Mouse (Mus musculus): ENCODE data around the gene Rdh9.
"Not testable (repeated sequence)": the region's sequence is repeated elsewhere in the genome, so short reads cannot be mapped to it uniquely, and the experiment has no call there.

Gene Rdh9

GRCm38 (mm10) chr10:127755770-127756468 lies 20.3 kb upstream of the Rdh9 start:
- DNase-seq (ENCODE audit: low read depth in 1 of 2, low spot score in 2 of 2), result no peak

GRCm38 (mm10) chr10:127759181-127760110 lies 16.7 kb upstream of the Rdh9 start, which contains the start of the genes Rdh1 and Rdh16f1:
Gene Rdh1, plus strand, starts transcription at chr10:127759721.
Gene Rdh16f1, plus strand, starts transcription at chr10:127759787.
- no peak for DNase-seq (ENCODE audit: low read depth in 1 of 2, low spot score in 2 of 2)

DNA sequence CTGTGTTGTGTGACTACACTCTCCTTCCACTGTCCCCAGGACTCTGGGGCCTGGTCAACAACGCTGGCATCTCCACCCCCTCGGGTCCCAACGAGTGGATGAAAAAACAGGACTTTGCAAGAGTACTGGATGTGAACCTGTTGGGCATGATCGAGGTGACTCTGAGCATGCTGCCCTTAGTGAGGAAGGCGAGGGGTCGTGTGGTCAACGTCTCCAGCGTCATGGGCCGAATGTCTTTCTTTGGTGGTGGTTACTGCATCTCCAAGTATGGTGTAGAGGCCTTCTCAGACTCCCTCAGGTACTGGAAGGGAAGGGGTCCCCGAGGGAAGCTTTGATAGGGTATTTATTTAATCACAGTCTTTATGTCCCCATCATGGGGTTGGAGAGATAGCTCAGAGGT lies 13.3 kb upstream of the Rdh9 start:
- DNase-seq (ENCODE audit: low read depth in 1 of 2, low spot score in 2 of 2), result not testable (repeated sequence)

GRCm38 (mm10) chr10:127763914-127764680 lies 12.1 kb upstream of the Rdh9 start:
- DNase-seq (ENCODE audit: low read depth in 1 of 2, low spot score in 2 of 2), result no peak

- DNase-seq (ENCODE audit: low read depth in 1 of 2, low spot score in 2 of 2), result no peak
Measured at GRCm38 (mm10) chr10:127766564-127766963, 9.6 kb upstream of the Rdh9 start.

DNA sequence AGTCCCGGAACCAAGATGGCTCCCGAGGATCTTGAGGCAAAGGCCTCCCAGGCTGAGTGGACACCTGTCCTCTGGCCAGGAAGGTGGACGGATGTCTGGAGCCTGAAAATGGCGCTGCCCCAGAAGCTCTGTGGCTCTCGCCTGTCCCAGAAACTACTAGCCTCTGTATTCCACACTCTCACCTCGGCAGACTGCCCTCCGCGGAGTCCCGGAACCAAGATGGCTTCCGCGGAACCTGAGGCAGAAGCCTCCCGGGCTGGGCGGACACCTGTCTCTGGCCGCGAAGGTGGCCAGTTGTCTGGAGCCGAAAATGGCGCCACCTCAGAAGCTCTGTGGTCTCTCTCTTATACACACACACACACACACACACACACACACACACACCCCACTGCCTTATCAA lies 6.1 kb downstream of the Rdh9 start:
- not testable (repeated sequence) for DNase-seq (ENCODE audit: low read depth in 1 of 2, low spot score in 2 of 2)

DNA sequence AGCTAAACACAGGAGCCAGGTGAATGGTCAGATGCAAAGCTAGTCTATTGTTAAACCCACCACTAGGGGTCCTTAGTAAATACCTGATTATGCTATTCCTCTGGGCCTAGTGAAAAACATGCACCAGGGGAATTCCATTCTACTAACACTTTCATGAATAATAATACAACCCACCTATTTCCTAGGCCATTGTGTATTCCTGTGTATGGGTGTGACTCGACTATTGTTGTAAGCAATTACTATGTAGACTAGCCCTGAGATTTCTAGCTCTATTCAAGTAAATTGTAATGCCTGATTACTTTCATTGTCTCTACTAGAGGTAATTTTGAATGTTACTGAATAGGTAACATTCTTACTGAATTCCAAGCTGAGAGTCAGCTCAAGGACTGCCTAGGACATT lies 9.2 kb downstream of the Rdh9 start:
- DNase-seq (ENCODE audit: low read depth in 1 of 2, low spot score in 2 of 2), result not testable (repeated sequence)

GRCm38 (mm10) chr10:127799295-127799694 lies 23.1 kb downstream of the Rdh9 start:
- no peak for DNase-seq (ENCODE audit: low read depth in 1 of 2, low spot score in 2 of 2)

DNA sequence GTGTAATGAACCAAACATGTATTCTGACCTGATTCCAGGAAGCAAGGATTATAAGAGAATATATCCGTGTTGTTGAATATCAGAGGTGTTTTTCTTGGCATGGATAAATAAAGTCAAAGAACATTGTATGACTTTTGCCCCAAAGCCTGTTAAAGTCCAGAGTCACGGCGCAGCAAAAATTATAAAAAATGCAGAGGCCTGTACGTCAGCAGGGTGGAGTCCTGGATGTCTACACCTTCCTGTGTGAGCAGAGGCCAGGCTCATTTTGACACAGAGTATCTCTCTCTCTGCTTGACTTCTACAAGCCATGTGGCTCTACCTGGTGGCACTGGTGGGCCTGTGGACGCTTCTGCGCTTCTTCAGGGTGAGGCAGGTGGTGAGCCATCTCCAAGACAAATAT lies 24.7 kb downstream of the Rdh9 start, which contains the start of gene Rdh16:
Rdh16 (plus strand) TSS at position 262 of the 400 bp plus-strand sequence.
- no peak for DNase-seq (ENCODE audit: low read depth in 1 of 2, low spot score in 2 of 2)

- DNase-seq (ENCODE audit: low read depth in 1 of 2, low spot score in 2 of 2), result no peak
Measured at GRCm38 (mm10) chr10:127801612-127802011, 25.4 kb downstream of the Rdh9 start.

DNA sequence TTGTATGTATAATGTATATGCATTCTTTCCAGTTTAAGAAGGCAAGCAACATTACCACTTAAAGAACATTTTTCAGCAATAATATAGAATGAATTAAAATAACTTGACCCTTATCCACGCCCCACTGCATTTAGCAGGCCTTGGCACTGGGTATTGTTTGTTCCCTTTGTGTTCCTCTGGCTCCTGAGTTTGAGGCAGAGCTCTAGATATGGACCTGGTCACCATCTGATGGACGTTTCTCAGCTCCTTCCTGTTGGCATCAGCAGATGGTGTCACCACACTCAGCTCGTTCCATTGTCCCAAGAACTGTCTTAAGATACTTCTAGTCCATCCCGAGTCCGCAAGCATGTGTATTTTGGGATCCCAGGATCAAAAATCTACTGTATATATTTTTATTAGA lies 26.1 kb downstream of the Rdh9 start:
- DNase-seq (ENCODE audit: low read depth in 1 of 2, low spot score in 2 of 2), result no peak

GRCm38 (mm10) chr10:127804416-127804815 lies 28.2 kb downstream of the Rdh9 start:
- DNase-seq (ENCODE audit: low read depth in 1 of 2, low spot score in 2 of 2), result no peak

- DNase-seq (ENCODE audit: low read depth in 1 of 2, low spot score in 2 of 2), result no peak
Measured at GRCm38 (mm10) chr10:127815888-127816287, 39.7 kb downstream of the Rdh9 start.

GRCm38 (mm10) chr10:127817268-127817910 lies 41.2 kb downstream of the Rdh9 start:
- DNase-seq (ENCODE audit: low read depth in 1 of 2, low spot score in 2 of 2), result not testable (repeated sequence)

DNA sequence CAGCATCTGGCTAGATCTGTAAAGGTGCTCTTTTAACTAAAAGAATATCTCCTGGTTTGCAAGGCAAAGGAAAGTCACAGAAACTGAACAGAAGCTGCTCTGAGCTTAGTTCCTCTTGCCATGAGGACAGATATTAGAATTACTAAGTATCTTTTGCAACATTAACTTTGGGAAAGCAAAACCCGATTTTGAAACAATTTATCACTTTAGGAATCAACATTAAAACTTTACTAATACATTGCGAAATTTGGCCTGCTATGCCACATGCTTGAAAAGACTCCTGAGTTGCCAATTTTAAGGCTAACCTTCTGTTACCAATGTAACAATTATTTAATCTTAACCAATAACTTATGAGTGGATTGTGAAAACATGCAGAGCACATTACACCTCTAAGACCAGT lies 45.6 kb downstream of the Rdh9 start:
- DNase-seq (ENCODE audit: low read depth in 1 of 2, low spot score in 2 of 2), result not testable (repeated sequence)

- no peak for DNase-seq (ENCODE audit: low read depth in 1 of 2, low spot score in 2 of 2)
Measured at GRCm38 (mm10) chr10:127825386-127825785, 49.2 kb downstream of the Rdh9 start.

DNA sequence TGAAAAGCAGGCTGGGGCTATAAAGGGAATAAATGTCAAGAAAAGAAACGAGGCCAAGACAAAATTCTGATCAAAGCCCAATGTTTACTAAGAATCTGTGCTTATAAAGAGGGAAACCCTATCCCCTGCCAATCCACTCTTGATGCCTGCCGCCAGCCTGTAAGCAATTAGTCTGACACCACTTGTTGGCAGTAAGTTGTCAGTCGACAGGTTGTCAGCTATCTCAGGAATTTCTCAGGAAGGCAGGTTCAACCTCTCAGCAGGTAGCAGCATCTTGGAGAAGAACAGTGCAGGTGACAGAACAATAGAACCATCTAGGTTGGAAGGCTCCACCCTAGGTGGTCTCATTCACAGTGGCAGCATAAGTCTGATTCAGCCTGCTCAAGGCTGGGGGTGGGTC lies 52.9 kb downstream of the Rdh9 start:
- DNase-seq (ENCODE audit: low read depth in 1 of 2, low spot score in 2 of 2), result no peak

GRCm38 (mm10) chr10:127834186-127834585 lies 58.0 kb downstream of the Rdh9 start:
- not testable (repeated sequence) for DNase-seq (ENCODE audit: low read depth in 1 of 2, low spot score in 2 of 2)

- DNase-seq (ENCODE audit: low read depth in 1 of 2, low spot score in 2 of 2), result no peak
Measured at GRCm38 (mm10) chr10:127835292-127835691, 59.1 kb downstream of the Rdh9 start.

DNA sequence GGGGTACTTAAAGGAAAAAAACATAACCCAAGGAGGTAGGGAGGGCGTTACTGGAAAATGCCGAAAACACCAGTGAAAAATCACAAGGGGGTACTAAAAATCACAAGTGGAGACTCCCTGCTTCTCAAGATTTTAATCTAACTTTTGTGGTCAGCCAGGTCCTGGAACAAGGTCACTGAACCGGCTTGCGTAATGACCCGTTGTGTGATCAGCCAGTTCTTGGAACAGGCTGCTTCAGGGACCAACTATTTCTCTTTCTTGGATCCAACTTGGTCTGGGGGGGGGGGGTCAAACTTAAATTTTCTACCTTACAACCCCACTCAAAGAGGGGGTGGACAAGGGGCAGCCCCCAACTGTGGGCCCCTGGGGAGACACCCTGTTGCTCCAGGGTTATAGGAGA lies 61.6 kb downstream of the Rdh9 start:
- not testable (repeated sequence) for DNase-seq (ENCODE audit: low read depth in 1 of 2, low spot score in 2 of 2)

GRCm38 (mm10) chr10:127838539-127838938 lies 62.4 kb downstream of the Rdh9 start:
- no peak for DNase-seq (ENCODE audit: low read depth in 1 of 2, low spot score in 2 of 2)

All from monocyte, adult 2 months (primary cell).